Mouse (Mus musculus) layer of hippocampus, adult 11-12 months (tissue): Measurements from ENCODE around the gene Cdh23.

ENCODE experiments used
- DNase-seq: peaks from one replicate; pipeline ENCODE4 v3.0.0; 2022; ENCODE audit warnings: low spot score

Gene Cdh23

GRCm38 (mm10) chr10:60577920-60578737, 118.2 kb downstream of the Cdh23 start:
- no peak for DNase-seq

DNA sequence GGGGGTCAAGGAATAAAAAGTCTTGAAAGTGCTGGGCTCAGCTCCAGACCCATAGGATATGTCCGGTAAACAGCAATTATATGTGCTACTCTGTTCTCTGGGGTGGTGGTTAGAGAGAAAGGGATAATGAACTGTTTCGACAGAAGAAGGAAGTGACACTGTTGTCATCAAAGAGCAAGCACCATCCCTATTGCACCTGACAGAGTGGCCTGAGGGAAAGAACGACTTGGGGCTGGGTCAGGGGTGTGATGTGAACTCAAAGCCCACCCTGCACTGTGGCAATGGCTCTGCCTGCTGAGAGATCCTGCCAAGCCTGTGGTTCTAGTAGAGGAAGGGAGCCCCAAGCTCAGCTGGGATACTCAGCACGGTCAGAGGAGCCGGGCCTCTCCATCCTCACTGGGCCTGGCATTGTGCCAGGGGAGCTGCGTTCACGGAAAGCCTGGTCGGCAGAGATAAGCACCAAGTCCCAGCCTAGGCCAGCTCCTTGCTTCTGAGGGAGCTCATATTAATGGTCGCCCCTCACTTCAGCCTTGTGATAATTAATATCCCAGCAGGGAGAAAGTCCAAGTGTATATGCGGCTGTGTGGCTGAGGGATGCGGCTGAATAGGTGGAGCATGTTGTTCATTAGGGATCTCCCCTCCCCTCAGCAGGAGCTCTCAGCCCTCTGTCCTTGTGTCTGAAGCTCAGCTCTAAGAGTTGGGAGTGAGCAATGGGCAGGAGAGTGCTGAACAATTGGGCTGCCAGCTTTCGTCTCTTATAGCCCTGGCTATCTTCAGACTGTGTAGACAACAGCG, 119.0 kb downstream of the Cdh23 start:
- DNase-seq = no peak

DNA sequence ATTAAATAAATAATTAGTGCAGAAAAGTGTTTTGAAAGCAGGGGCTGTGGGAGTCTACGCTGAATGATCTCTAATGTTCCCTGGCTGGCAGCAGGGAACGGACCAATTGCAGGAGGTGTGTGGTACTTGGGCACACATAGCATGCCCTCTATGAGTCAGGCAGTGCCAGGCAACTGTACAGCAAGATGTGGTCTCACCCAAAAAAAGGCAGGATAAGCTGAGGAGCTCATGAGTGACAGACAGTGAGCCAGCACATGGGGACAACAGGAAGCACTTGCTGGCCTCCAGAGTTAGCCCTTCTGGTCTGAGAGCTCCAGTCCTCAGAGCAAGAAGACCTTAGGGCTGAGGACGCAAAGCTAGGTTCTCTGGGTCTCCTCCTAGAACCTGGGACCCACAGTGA, 121.4 kb downstream of the Cdh23 start:
- DNase-seq = no peak

- no peak for DNase-seq
Measured at GRCm38 (mm10) chr10:60571491-60571890, 124.8 kb downstream of the Cdh23 start.

DNA sequence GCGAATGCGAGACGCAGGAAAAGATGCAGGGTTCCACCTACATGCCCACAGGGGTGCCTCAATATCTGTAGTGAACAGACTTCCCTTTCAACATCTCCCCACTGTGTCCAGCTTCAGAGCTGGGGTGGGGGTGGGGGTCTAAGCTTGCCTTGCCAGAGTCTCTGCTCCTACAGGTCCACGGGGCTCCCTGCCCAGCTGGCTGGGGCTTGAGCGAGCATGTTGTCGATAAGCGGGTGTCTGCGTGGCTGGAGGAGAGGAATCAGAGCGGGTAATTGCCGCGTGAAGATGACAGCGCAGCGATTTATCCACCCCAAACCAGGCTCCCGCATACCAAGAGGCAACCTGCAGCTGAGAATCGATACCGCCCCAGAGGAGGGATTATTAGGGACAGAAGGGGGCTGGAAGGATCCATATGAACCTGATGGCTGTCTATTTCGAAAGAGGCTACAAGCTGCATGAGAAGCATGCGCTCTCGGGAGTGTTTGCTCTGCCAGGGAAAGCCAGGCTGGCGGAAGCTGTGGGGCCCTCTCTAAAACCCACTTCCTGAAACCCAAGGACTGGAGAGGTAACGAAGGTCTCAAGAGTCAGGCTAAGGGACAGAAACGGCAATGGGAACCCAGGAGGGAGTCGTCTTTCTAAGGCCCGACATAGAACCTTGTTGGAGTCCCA, 129.8 kb downstream of the Cdh23 start:
- peak; percentile 9 for DNase-seq

DNA sequence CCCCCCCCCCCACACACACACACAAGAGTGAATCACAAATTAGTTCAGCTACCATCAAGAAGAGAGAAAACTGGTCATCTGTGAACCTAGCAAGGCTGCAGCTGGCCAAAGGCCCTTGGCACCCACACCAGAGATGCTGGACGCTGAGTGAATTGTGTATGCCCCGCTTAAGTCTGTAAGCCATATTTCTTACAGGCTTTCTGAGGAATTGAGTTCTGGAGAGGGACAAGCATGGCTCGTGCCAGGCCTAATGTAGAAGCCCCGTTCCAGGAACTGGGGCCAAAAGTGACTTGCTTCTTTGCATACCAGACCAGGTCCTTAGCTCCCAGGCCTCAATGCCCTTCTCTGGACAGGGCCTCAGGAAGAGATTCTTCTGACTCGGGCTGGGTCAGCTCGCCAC, 132.2 kb downstream of the Cdh23 start:
- no peak for DNase-seq

GRCm38 (mm10) chr10:60562946-60563345, 133.3 kb downstream of the Cdh23 start:
- no peak for DNase-seq

DNA sequence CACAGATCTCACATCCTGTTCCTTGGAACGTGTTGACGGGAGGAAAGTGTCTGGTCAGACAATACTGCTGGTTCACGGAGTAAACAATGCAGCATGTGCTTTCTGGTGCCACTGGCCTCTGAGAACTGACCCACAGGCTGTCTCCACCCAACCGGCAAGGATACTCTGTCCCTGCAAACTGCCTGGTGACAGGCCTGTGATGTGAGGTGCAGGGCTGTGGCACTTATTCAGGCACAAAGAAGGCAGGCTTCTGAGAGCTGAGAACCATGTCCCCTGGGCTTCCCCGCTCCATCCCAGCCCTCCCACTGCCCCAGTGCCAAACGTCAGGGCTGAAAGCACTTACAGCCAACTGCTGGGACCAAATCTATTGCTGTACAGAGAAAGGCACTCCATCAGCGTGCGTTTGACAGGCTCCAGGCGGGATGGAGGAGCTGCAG, 137.8 kb downstream of the Cdh23 start:
- DNase-seq = no peak

GRCm38 (mm10) chr10:60552951-60553635, 143.2 kb downstream of the Cdh23 start:
- no peak for DNase-seq

DNA sequence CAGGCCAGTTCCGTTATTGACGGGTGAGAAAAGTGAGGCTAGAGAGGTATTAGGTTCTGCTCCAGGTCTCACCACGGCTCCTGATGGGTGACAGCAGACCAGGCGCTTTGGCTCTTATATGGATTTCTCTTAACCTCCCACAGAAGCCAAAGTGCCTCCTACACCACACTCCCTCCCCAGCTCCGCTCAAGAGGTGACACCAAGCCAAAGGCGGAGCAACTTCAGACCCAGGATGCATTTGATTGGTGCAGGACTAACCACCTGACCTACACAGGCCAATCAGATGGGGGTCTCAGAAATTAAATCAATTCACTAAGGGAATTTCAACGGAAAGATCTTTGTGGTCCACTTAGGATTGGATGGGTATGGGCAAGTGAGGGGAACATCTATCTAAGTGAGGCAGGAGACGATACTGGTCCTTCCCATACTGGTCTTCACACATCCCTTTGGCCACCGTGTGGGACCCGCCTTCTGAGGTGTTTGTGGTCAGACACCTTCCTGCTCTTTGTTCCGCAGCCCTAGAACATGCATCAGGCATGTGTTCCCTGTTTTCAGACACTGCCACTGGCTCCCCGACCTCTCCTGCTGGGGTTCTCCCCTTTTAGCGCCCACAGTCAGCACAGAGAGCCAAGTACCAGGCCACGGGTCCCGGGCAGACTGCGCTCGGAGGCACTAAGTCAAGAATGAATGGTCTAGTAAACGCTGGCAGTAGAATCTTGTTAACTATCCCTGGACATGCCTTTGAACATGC, 157.0 kb downstream of the Cdh23 start:
- DNase-seq = no peak

GRCm38 (mm10) chr10:60536098-60536811, 160.0 kb downstream of the Cdh23 start:
- DNase-seq = no peak

DNA sequence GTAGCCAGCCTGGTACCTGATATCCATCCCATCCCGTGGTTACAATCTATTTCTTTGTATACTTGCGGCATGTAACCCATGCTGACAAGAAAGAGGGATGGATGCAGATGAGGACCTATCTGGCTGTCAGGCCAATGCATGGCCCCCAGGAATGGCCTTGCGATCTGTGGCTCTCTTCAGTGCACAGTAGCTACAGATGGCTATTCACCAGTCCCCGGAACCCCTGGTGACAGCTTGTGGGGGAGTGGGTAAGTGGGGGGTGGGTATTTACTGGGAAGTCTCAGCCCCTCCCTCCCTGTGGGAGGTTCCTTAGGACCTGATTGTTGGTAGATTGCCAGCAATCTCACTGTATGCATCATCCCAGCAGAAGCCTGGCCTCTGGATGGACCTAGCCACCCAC, 163.8 kb downstream of the Cdh23 start:
- DNase-seq = no peak

DNA sequence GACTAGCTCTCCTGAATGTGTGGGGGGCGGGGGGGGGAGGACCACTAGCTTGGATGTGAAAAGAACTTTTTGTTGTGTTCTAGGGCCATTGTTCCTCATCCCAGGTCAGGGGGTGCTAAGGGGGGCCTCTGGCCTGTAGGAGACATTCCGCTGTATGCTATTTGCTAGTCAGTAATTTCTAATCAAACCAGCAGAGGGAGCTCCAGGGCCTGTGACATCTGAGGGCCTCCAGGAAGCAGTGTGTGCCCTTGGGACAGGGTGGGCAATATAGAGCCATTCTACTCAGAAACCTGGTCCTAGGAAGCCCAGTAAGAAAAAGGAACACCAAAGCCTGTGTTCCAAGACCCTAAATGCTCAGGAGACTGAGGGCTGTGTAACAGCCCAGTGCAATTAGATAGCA, 164.9 kb downstream of the Cdh23 start:
- DNase-seq = peak; percentile 67

GRCm38 (mm10) chr10:60530633-60531032, 165.7 kb downstream of the Cdh23 start:
- DNase-seq = no peak

GRCm38 (mm10) chr10:60527949-60528348, 168.3 kb downstream of the Cdh23 start:
- no peak for DNase-seq

DNA sequence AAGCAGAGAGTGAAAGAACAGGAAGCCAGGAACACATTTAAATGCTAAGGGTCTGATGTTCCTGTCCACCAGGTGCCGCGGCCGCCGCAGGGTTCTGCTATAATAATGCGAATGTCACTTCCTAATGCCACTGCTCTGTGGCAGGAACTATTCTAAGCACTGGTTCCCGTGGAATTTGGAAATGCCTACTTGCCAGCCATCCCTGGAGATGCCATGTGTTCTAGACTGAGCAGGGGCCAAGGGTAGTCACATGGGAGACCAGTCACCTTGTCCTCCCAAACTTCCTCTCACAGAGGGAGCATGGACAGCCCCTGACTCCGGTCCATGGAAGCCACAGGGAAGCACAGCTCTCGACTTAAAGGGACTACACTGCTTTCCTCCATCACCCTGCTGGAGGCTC, 171.2 kb downstream of the Cdh23 start:
- no peak for DNase-seq

GRCm38 (mm10) chr10:60516286-60516685, 180.0 kb downstream of the Cdh23 start:
- DNase-seq = no peak

- no peak for DNase-seq
Measured at GRCm38 (mm10) chr10:60498538-60498937, 197.8 kb downstream of the Cdh23 start.

- DNase-seq = no peak
Measured at GRCm38 (mm10) chr10:60495070-60495469, 201.2 kb downstream of the Cdh23 start.

- DNase-seq = no peak
Measured at GRCm38 (mm10) chr10:60491538-60491937, 204.8 kb downstream of the Cdh23 start.

- no peak for DNase-seq
Measured at GRCm38 (mm10) chr10:60481381-60481780, 214.9 kb downstream of the Cdh23 start.
